Mouse (Mus musculus): ENCODE measurements around the gene Tipin. TPM values are rescaled to one million over a fixed set of nuclear protein-coding genes. Genes with fewer than 3 reads are reported as not detected.

Gene Tipin
- polyA plus RNA-seq, 1 experiment from 2014 or later = 246 TPM

- Histone ChIP-seq H3K27ac (no peak overlapping the region), H3K4me1 (replicated peaks) (peaks cover 18% of the 10 kb centered on the region), H3K9me3 (no peaks in the 10 kb centered on the region), H3K36me3 (peaks cover 25% of the 10 kb centered on the region), H3K4me3 (no peak overlapping the region), H3K27me3 (ENCODE audit: insufficient read depth, poor library complexity, severe bottlenecking) (no peaks in the 10 kb centered on the region)
- no peak for DNase-seq (ENCODE audit: low spot score)
- 92% methylated on average over 6 of the region's 6 CpGs for WGBS
These were observed 54.4 kb downstream of the Tipin start for GRCm38 (mm10) chr9:64335825-64336224.

- no peaks in the 10 kb centered on the region for H3K27me3 ChIP-seq (ENCODE audit: insufficient read depth, poor library complexity, severe bottlenecking)
- no peak overlapping the region for H3K27ac ChIP-seq
- peaks cover 20% of the 10 kb centered on the region for H3K36me3 ChIP-seq
- H3K9me3 ChIP-seq = no peaks in the 10 kb centered on the region
- peaks cover 21% of the 10 kb centered on the region for H3K4me1 ChIP-seq (replicated peaks)
- WGBS = 28% methylated on average over 8 of the region's 8 CpGs
- peak overlapping the region; percentile 73; the same call in 1 of the 2 replicates for H3K4me3 ChIP-seq
- DNase-seq (ENCODE audit: low spot score) = no peak
These were observed 58.0 kb downstream of the Tipin start for GRCm38 (mm10) chr9:64339361-64339760.

GRCm38 (mm10) chr9:64340351-64341253 lies 59.2 kb downstream of the Tipin start:
- H3K27me3 ChIP-seq (ENCODE audit: insufficient read depth, poor library complexity, severe bottlenecking) = no peaks in the 10 kb centered on the region
- peaks cover 21% of the 10 kb centered on the region for H3K4me1 ChIP-seq (replicated peaks)
- under 1% methylated on average over 85 of the region's 85 CpGs for WGBS
- peak; percentile 86 for DNase-seq (ENCODE audit: low spot score)
- H3K27ac ChIP-seq = peak overlapping the region; percentile 100
- H3K36me3 ChIP-seq = peaks cover 16% of the 10 kb centered on the region
- H3K9me3 ChIP-seq = no peaks in the 10 kb centered on the region
- H3K4me3 ChIP-seq = peak overlapping the region; percentile 73

GRCm38 (mm10) chr9:64341254-64341566 lies 59.8 kb downstream of the Tipin start, which contains the start of gene Dis3l:
Gene Dis3l (minus strand): TSS chr9:64341288.
- no peak for DNase-seq (ENCODE audit: low spot score)
- H3K4me3 ChIP-seq = peak within 1 kb of the TSS; percentile 73
- no peaks in the 10 kb centered on the region for H3K27me3 ChIP-seq (ENCODE audit: insufficient read depth, poor library complexity, severe bottlenecking)
- H3K36me3 ChIP-seq = peaks cover 10% of the 10 kb centered on the region
- H3K27ac ChIP-seq = peak within 1 kb of the TSS; percentile 100
- WGBS = 19% methylated on average over 16 of the region's 16 CpGs
- H3K9me3 ChIP-seq = no peaks in the 10 kb centered on the region
- H3K4me1 ChIP-seq (replicated peaks) = peaks cover 21% of the 10 kb centered on the region

- Histone ChIP-seq H3K9me3 (no peaks in the 10 kb centered on the region), H3K4me3 (no peak overlapping the region), H3K27me3 (ENCODE audit: insufficient read depth, poor library complexity, severe bottlenecking) (no peaks in the 10 kb centered on the region), H3K27ac (0 out of 2 replicates have a peak overlapping the region, but pooled peaks have one; percentile 100), H3K36me3 (peaks cover 6% of the 10 kb centered on the region; the same call in 1 of the 2 replicates), H3K4me1 (replicated peaks) (peaks cover 21% of the 10 kb centered on the region)
- no peak for DNase-seq (ENCODE audit: low spot score)
- 86% methylated on average over 8 of the region's 8 CpGs for WGBS
These were observed 60.3 kb downstream of the Tipin start for GRCm38 (mm10) chr9:64341671-64342070.

- H3K4me1 ChIP-seq (replicated peaks) = peaks cover 21% of the 10 kb centered on the region
- H3K4me3 ChIP-seq = no peak overlapping the region
- DNase-seq (ENCODE audit: low spot score) = no peak
- H3K36me3 ChIP-seq = no peaks in the 10 kb centered on the region
- H3K27me3 ChIP-seq (ENCODE audit: insufficient read depth, poor library complexity, severe bottlenecking) = no peaks in the 10 kb centered on the region
- no peaks in the 10 kb centered on the region for H3K9me3 ChIP-seq
- no peak overlapping the region for H3K27ac ChIP-seq
- WGBS = 89% methylated on average over 2 of the region's 2 CpGs
These were observed 62.3 kb downstream of the Tipin start for GRCm38 (mm10) chr9:64343656-64344055.

GRCm38 (mm10) chr9:64345931-64346330 lies 64.5 kb downstream of the Tipin start:
- Histone ChIP-seq H3K27ac (no peak overlapping the region), H3K9me3 (no peaks in the 10 kb centered on the region), H3K36me3 (no peaks in the 10 kb centered on the region), H3K4me1 (replicated peaks) (peaks cover 2% of the 10 kb centered on the region), H3K27me3 (ENCODE audit: insufficient read depth, poor library complexity, severe bottlenecking) (no peaks in the 10 kb centered on the region), H3K4me3 (no peak overlapping the region)
- 71% methylated on average over 5 of the region's 5 CpGs for WGBS
- no peak for DNase-seq (ENCODE audit: low spot score)

- Histone ChIP-seq H3K4me1 (replicated peaks) (no peaks in the 10 kb centered on the region), H3K4me3 (no peak overlapping the region), H3K27me3 (ENCODE audit: insufficient read depth, poor library complexity, severe bottlenecking) (no peaks in the 10 kb centered on the region), H3K36me3 (no peaks in the 10 kb centered on the region), H3K27ac (no peak overlapping the region), H3K9me3 (no peaks in the 10 kb centered on the region)
- 0% methylated on average over 1 of the region's 1 CpGs for WGBS
- DNase-seq (ENCODE audit: low spot score) = no peak
These were observed 66.0 kb downstream of the Tipin start for GRCm38 (mm10) chr9:64347377-64347776.

- DNase-seq (ENCODE audit: low spot score) = no peak
- WGBS = 79% methylated on average over 5 of the region's 5 CpGs
- H3K36me3 ChIP-seq = no peaks in the 10 kb centered on the region
- no peaks in the 10 kb centered on the region for H3K27me3 ChIP-seq (ENCODE audit: insufficient read depth, poor library complexity, severe bottlenecking)
- no peak overlapping the region for H3K27ac ChIP-seq
- no peaks in the 10 kb centered on the region for H3K9me3 ChIP-seq
- H3K4me1 ChIP-seq (replicated peaks) = no peaks in the 10 kb centered on the region
- H3K4me3 ChIP-seq = no peak overlapping the region
These were observed 68.1 kb downstream of the Tipin start for GRCm38 (mm10) chr9:64349490-64349889.

GRCm38 (mm10) chr9:64351191-64351590 lies 69.8 kb downstream of the Tipin start:
- peak; percentile 21 for DNase-seq (ENCODE audit: low spot score)
- Histone ChIP-seq H3K36me3 (no peaks in the 10 kb centered on the region), H3K4me3 (no peak overlapping the region), H3K27me3 (ENCODE audit: insufficient read depth, poor library complexity, severe bottlenecking) (no peaks in the 10 kb centered on the region), H3K9me3 (no peaks in the 10 kb centered on the region), H3K27ac (no peak overlapping the region), H3K4me1 (replicated peaks) (no peaks in the 10 kb centered on the region)
- WGBS = 40% methylated on average over 3 of the region's 3 CpGs

Other genes starting within 250 kb of the Tipin start
- gene Lctl, start 164.4 kb upstream of the Tipin start, polyA plus RNA-seq (2016; fragmentation: Nextera tagmentation; extraction: Ambion mirVana) = 0.16 TPM in 1 of 2 replicates, not detected in the other
- gene Zwilch, start 108.5 kb upstream of the Tipin start, polyA plus RNA-seq (2016; fragmentation: Nextera tagmentation; extraction: Ambion mirVana) = 24.8 and 41.7 TPM in 2 replicates
- gene Rpl4, start 108.2 kb upstream of the Tipin start, polyA plus RNA-seq (2016; fragmentation: Nextera tagmentation; extraction: Ambion mirVana) = 959 and 1,179 TPM in 2 replicates
- 38.3 and 39.8 TPM in 2 replicates for gene Snapc5, start 102.3 kb upstream of the Tipin start, polyA plus RNA-seq (2016; fragmentation: Nextera tagmentation; extraction: Ambion mirVana)
- gene Uchl4, start 46.4 kb upstream of the Tipin start, polyA plus RNA-seq (2016; fragmentation: Nextera tagmentation; extraction: Ambion mirVana) = 3.5 and 4.1 TPM in 2 replicates
- 75.3 and 104 TPM in 2 replicates for gene Map2k1, start 27.9 kb upstream of the Tipin start, polyA plus RNA-seq (2016; fragmentation: Nextera tagmentation; extraction: Ambion mirVana)
- gene Dis3l, start 59.7 kb downstream of the Tipin start, polyA plus RNA-seq (2016; fragmentation: Nextera tagmentation; extraction: Ambion mirVana) = 20.6 and 22.0 TPM in 2 replicates
- gene Megf11, start 104.0 kb downstream of the Tipin start, polyA plus RNA-seq (2016; fragmentation: Nextera tagmentation; extraction: Ambion mirVana) = 1.0 and 5.6 TPM in 2 replicates